Mouse (Mus musculus): ENCODE measurements around the gene Cacna2d3. TPM values are rescaled to one million over a fixed set of nuclear protein-coding genes. Genes with fewer than 3 reads are reported as not detected.

Cacna2d3 gene
- polyA plus RNA-seq, 1 experiment from 2014 or later: 5.1 TPM

DNA sequence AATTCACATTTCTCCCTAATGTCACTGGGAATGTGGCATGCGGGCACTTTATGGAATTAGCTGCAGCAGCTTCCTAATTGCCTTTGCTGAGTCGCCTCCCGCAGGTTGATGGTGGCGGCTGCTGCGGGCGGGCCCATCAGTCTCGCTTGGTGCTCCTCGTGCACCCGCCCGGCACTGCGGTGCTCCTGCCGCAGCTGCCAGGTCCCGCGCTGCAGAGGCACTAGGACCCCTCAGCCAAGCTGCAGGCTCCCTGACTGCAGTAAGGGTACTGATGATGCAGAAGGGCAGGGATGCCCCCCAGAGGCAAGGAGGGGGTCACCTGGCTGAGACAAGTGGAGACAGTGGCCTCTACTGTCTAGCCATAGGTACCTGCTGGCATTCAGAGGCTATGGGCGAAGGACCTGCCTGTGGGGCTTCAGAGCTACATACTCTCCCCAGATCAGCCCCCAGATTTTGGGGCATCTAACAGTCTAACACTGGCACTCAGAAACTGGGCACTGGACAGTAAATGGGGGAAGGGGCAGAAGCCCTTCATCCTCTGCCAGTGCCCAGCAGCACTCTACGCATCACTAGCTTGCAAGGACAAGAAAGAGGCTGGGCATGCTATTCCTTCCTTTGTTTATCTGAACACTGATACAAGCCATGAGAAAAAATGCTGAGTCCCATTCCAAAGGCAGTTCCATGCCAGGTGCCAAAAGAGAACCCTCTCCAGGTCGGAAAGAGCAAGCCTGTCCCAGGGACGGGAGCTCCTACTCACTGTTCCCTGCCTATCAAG is 13.9 kb downstream of the Cacna2d3 start:
- H3K36me3 ChIP-seq: no peaks in the 10 kb centered on the region
- peaks cover 8% of the 10 kb centered on the region for H3K4me1 ChIP-seq
- no peak overlapping the region for H3K27ac ChIP-seq
- H3K4me2 ChIP-seq: peak overlapping the region; percentile 35
- H3K27me3 ChIP-seq: peaks cover 22% of the 10 kb centered on the region; the same call in 1 of the 2 replicates
- ATAC-seq (replicated peaks; ENCODE audit: low FRiP score): peak; percentile 36; the same call in 1 of the 2 replicates
- no peak overlapping the region for H3K9ac ChIP-seq
- no peak overlapping the region for H3K4me3 ChIP-seq (replicated peaks)
- H3K9me3 ChIP-seq (replicated peaks): no peaks in the 10 kb centered on the region
- 26% methylated on average over 18 of the region's 18 CpGs for WGBS

DNA sequence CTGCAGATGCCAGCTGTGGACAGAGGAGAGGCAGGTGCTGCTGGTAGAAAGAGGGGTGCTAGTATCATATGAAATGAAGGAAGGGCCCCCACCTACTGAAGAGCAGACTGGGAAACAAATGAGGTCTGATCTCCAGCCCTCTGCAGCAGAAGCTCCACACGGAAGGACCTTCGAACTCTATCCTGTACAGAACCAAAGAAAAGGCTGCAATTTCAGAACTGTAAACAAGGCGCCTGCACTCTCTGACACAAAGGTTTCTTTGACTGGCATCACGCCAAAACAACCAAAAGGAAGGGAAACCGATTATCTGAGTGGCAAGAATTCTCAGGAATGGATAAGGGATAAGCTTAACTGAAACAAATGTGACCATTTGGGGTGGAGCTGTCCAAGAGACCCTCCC is 18.9 kb downstream of the Cacna2d3 start:
- Histone ChIP-seq H3K36me3 (no peaks in the 10 kb centered on the region), H3K4me1 (peaks cover 8% of the 10 kb centered on the region), H3K27me3 (peaks cover 14% of the 10 kb centered on the region; the same call in 1 of the 2 replicates), H3K27ac (no peak overlapping the region), H3K9ac (no peak overlapping the region), H3K9me3 (replicated peaks) (no peaks in the 10 kb centered on the region), H3K4me3 (replicated peaks) (no peak overlapping the region), H3K4me2 (no peak overlapping the region)
- 60% methylated on average over 5 of the region's 5 CpGs for WGBS
- no peak for ATAC-seq (replicated peaks; ENCODE audit: low FRiP score)

DNA sequence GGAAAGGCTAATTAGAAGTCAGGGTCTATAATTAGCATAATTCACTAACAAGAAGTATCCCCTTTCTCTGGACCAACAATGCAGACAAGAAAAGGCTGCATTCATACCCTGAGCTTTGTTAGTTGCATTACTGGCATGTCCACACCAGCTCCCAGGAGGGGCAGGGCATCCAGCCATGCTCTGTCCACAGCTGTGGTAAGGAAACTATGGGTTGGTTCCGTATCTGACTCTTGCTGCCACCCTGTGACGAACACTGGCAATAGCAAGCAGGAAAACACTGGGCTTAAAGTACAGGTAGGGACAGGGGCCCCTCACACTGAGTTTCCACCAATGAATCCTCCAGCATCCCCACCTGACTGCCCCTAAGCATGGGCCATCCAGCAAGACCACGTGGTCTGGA is 25.5 kb downstream of the Cacna2d3 start:
- H3K9me3 ChIP-seq (replicated peaks): no peaks in the 10 kb centered on the region
- H3K27ac ChIP-seq: no peak overlapping the region
- 9% methylated on average over 3 of the region's 3 CpGs for WGBS

DNA sequence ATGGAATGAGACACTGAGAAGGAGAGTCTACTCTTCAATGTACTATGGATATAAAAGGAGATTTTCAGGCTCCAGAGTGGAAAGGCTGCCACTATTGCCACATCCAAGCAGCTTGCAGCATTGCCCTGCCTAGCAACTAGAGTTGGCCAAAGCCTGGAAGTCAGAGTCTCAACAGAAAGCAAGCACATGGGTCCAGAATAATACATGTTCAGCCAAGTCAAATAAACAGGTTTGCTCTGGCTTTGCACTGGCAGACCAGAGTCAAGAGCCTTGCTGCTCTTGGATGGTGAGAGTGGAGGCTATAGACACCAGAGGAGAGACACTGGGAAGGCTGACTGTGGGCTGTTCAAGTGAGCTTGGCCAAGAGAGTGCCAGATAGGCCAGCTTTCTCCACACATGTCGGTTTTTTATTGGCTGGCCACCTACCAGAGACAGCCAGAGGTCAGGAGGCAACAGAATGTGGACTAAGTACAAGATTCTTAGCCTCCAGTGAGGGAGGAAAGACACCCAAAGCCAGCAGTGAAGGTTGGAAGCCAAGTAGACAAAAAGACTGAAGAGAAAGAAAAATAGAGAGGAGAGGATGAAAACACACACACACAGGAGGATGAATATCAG is 49.1 kb downstream of the Cacna2d3 start:
- Histone ChIP-seq H3K27me3 (no peaks in the 10 kb centered on the region), H3K4me3 (replicated peaks) (no peak overlapping the region), H3K4me2 (no peak overlapping the region), H3K9ac (no peak overlapping the region), H3K4me1 (no peaks in the 10 kb centered on the region), H3K27ac (no peak overlapping the region), H3K9me3 (replicated peaks) (no peaks in the 10 kb centered on the region), H3K36me3 (no peaks in the 10 kb centered on the region)
- no peak for ATAC-seq (replicated peaks; ENCODE audit: low FRiP score)
- WGBS: 31% methylated on average over 1 of the region's 1 CpGs

More for the DNA sequence above, 25.5 kb downstream of the Cacna2d3 start:
- H3K36me3 ChIP-seq: no peaks in the 10 kb centered on the region
- H3K4me2 ChIP-seq: no peak overlapping the region
- no peak overlapping the region for H3K9ac ChIP-seq
- H3K27me3 ChIP-seq: peaks cover 10% of the 10 kb centered on the region; the same call in 1 of the 2 replicates
- ATAC-seq (replicated peaks; ENCODE audit: low FRiP score): no peak; the same call in 1 of the 2 replicates
- H3K4me1 ChIP-seq: no peaks in the 10 kb centered on the region
- no peak overlapping the region for H3K4me3 ChIP-seq (replicated peaks)

DNA sequence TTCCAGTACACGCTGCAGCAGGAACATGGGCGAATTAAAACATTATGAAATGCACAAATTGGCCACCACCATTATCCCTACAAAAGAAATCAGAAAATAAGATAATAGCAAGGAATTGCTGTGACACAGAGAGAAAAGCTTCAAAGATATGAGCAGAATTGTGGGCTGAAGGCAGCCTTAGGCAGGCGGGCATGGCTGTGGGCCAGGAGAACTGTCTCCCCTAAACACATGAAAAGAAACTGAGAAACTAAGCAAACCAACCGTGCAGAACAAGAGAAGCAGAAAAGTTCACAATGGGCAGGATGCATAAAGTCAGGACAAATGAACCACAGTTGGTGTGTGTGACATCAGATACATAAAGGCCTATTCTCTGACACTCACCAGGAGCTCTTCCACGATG is 51.8 kb downstream of the Cacna2d3 start:
- Histone ChIP-seq H3K27me3 (no peaks in the 10 kb centered on the region), H3K36me3 (no peaks in the 10 kb centered on the region)

DNA sequence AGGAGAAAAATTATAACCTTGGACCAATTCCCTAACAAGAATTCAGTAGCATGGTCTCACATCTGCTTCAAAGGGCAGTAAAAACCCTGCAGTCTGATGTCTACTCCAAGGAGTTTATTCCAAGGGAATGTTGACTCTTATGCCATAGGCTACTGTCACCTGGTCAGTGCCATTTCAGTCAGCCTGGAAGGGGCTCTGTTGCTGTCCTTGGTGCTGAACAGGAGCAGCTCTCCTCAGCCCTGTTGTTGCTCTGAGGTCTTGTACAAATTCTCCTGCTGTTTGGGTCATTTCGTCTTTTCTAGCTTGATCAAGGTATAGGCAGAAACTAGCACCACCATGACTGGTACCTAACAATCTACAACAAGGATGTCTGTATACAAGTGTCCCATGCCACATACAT is 64.7 kb downstream of the Cacna2d3 start:
- Histone ChIP-seq H3K9me3 (replicated peaks) (no peaks in the 10 kb centered on the region), H3K27me3 (no peaks in the 10 kb centered on the region), H3K4me3 (replicated peaks) (no peak overlapping the region), H3K4me2 (no peak overlapping the region), H3K4me1 (no peaks in the 10 kb centered on the region), H3K9ac (no peak overlapping the region), H3K36me3 (no peaks in the 10 kb centered on the region), H3K27ac (no peak overlapping the region)
- ATAC-seq (replicated peaks; ENCODE audit: low FRiP score): no peak
- 35% methylated on average over 1 of the region's 1 CpGs for WGBS

More for the DNA sequence above, 51.8 kb downstream of the Cacna2d3 start:
- H3K4me2 ChIP-seq: no peak overlapping the region
- H3K9ac ChIP-seq: no peak overlapping the region
- H3K4me1 ChIP-seq: no peaks in the 10 kb centered on the region
- no peak overlapping the region for H3K27ac ChIP-seq
- no peak for ATAC-seq (replicated peaks; ENCODE audit: low FRiP score)
- WGBS: 78% methylated on average over 5 of the region's 5 CpGs
- no peaks in the 10 kb centered on the region for H3K9me3 ChIP-seq (replicated peaks)
- H3K4me3 ChIP-seq (replicated peaks): no peak overlapping the region

DNA sequence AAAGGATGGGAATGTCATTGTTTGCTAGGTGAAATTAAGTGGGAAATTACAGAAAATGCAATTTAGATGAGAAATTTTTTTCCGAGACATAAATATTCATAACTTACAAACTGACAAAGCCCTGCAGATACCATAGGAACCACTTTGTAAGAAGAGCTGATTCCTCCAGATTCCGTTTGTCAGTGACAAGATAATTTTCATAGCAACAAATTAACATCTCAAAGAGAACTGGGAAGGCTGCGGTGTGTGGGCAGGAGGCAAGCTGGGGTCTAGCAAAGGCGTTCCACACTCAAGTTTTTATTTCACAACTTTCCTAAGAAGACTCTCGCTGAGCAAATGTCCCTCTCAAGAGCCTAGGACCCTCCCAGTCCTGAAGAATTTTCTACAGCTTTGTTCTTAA is 71.1 kb downstream of the Cacna2d3 start:
- ATAC-seq (replicated peaks; ENCODE audit: low FRiP score): no peak
- Histone ChIP-seq H3K36me3 (no peaks in the 10 kb centered on the region), H3K4me1 (no peaks in the 10 kb centered on the region), H3K27ac (no peak overlapping the region), H3K4me3 (replicated peaks) (no peak overlapping the region), H3K27me3 (no peaks in the 10 kb centered on the region), H3K9me3 (replicated peaks) (no peaks in the 10 kb centered on the region), H3K9ac (no peak overlapping the region), H3K4me2 (no peak overlapping the region)
- 75% methylated on average over 5 of the region's 5 CpGs for WGBS

DNA sequence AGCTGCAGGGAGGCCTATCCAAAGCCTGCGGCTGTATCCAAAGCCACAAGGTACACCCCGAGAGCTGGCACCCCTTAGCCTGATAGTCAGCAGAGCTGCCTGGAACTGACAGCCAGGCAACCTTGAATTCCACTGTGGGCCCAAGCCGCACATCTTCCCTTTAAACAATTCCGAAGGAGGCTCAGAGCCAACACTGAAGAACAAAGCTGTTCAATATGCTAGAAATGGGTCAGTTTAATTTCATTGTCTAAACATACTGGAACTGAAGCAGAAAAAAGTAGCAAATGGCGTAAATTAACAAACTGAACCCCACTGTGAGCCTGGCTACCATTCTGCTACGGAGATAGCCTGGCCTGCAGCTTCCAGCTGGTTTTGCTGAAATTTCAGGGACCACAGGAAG is 72.9 kb downstream of the Cacna2d3 start:
- Histone ChIP-seq H3K27ac (no peak overlapping the region), H3K4me1 (no peaks in the 10 kb centered on the region), H3K27me3 (no peaks in the 10 kb centered on the region), H3K9me3 (replicated peaks) (no peaks in the 10 kb centered on the region), H3K4me3 (replicated peaks) (no peak overlapping the region), H3K4me2 (no peak overlapping the region), H3K9ac (no peak overlapping the region), H3K36me3 (no peaks in the 10 kb centered on the region)
- no peak for ATAC-seq (replicated peaks; ENCODE audit: low FRiP score)
- WGBS: 81% methylated on average over 6 of the region's 6 CpGs

DNA sequence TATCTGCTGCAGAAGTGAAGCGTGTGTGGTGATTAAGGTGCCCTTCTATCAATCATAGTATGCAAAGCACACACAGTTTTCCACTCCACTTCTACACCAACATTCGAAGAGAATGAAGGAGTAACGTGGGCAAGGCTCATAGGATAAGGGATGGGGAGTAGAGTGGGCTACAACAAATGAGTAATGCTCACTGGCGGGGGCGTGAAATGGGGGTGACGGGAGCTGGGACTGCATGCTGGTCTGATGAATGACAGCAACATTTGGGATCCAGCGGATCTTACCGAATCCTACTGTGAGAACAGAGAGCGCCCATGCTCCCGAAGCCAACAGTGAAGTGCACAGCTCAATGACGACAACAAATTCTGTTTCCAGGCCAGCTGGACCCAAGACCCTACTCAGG is 76.2 kb downstream of the Cacna2d3 start:
- no peaks in the 10 kb centered on the region for H3K4me1 ChIP-seq
- H3K4me3 ChIP-seq (replicated peaks): no peak overlapping the region
- 79% methylated on average over 11 of the region's 11 CpGs for WGBS
- H3K4me2 ChIP-seq: no peak overlapping the region
- ATAC-seq (replicated peaks; ENCODE audit: low FRiP score): no peak
- H3K27ac ChIP-seq: no peak overlapping the region
- H3K36me3 ChIP-seq: no peaks in the 10 kb centered on the region
- H3K9me3 ChIP-seq (replicated peaks): no peaks in the 10 kb centered on the region
- H3K9ac ChIP-seq: no peak overlapping the region
- H3K27me3 ChIP-seq: no peaks in the 10 kb centered on the region

DNA sequence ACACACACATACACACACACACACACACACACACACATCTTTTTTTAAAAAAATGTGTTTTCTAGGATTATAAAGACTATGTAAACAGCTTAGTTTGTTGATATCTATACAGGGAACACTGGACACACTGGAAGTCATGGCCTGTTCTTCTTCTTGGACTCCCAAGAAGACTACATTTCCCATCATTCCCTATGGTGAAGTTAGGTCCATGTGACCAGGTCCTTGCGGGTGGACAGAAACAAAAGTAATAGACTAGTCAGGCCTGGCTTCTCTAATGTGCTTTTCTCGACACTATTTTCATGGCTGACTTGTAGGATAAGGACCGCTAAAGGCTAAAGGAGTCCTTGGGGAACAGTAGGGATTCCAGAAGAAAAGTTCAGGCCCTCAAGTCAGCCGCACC is 78.4 kb downstream of the Cacna2d3 start:
- H3K27me3 ChIP-seq: no peaks in the 10 kb centered on the region
- no peaks in the 10 kb centered on the region for H3K36me3 ChIP-seq
- no peak overlapping the region for H3K4me2 ChIP-seq
- H3K9me3 ChIP-seq (replicated peaks): no peaks in the 10 kb centered on the region
- no peak overlapping the region for H3K27ac ChIP-seq
- WGBS: 83% methylated on average over 4 of the region's 4 CpGs
- no peak overlapping the region for H3K4me3 ChIP-seq (replicated peaks)
- H3K4me1 ChIP-seq: no peaks in the 10 kb centered on the region
- no peak overlapping the region for H3K9ac ChIP-seq
- no peak for ATAC-seq (replicated peaks; ENCODE audit: low FRiP score)

DNA sequence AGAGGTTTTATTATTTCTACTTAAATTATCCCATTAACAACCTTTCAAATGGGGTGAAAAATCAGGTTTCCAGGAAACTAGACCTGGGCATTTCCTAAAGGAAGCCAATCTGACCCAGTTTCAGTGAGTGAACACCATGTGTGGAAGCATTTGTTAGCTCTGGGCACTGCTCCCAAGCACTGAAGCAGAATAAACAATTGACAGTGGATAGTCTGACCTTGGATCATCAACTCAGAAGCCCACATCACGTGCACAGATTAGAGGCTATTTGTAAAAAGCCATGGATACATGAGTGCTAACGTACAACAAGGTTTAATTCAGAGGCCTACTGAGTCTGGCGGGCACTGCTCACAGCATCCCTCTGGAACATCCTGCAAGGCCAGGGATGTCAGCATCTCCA is 82.4 kb downstream of the Cacna2d3 start:
- Histone ChIP-seq H3K27me3 (no peaks in the 10 kb centered on the region), H3K36me3 (no peaks in the 10 kb centered on the region), H3K4me1 (no peaks in the 10 kb centered on the region), H3K4me2 (no peak overlapping the region), H3K9ac (no peak overlapping the region), H3K9me3 (replicated peaks) (no peaks in the 10 kb centered on the region), H3K27ac (no peak overlapping the region), H3K4me3 (replicated peaks) (no peak overlapping the region)
- 69% methylated on average over 3 of the region's 3 CpGs for WGBS
- ATAC-seq (replicated peaks; ENCODE audit: low FRiP score): no peak

DNA sequence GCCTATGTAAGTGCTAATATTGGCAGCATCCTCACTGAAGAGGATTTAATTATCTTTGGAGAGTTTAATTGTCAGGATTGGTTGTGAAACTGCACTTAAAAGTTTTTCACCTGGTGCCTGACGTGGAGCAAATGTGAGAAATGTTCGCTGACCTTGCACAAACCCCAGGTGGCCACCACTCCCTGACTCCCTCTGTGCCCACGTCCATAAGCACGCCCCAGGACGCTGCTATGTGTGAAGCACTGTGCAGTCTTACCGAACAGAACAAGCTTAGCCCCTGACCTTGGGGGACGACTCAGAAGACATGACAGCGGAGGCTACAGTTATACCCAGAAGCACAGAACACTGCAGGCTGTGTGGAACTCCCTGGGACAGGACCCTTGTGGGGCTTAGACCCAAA is 93.5 kb downstream of the Cacna2d3 start:
- no peak overlapping the region for H3K27ac ChIP-seq
- H3K9ac ChIP-seq: no peak overlapping the region
- no peaks in the 10 kb centered on the region for H3K4me1 ChIP-seq
- no peak overlapping the region for H3K4me3 ChIP-seq (replicated peaks)
- H3K9me3 ChIP-seq (replicated peaks): no peaks in the 10 kb centered on the region
- 62% methylated on average over 8 of the region's 8 CpGs for WGBS
- H3K27me3 ChIP-seq: no peaks in the 10 kb centered on the region
- ATAC-seq (replicated peaks; ENCODE audit: low FRiP score): no peak
- no peaks in the 10 kb centered on the region for H3K36me3 ChIP-seq
- no peak overlapping the region for H3K4me2 ChIP-seq
